Mouse (Mus musculus) ovary, adult 18-20 months (tissue): ENCODE data around the gene Psmd2.

Experiments
- DNase-seq: peaks from one replicate; pipeline ENCODE4 v3.0.0; 2022; ENCODE audit warnings: low spot score, mixed read lengths

Gene Psmd2

GRCm38 (mm10) chr16:20651076-20651946 is at the start of gene Psmd2:
TSS of gene Psmd2 (plus strand) at chr16:20651652.
- peak; percentile 92 for DNase-seq

GRCm38 (mm10) chr16:20604705-20605104 is 46.7 kb upstream of the Psmd2 start:
- DNase-seq, result no peak

- DNase-seq, result peak; percentile 52
These were observed 40.7 kb upstream of the Psmd2 start for GRCm38 (mm10) chr16:20610501-20611356.

GRCm38 (mm10) chr16:20611357-20612227 is 39.9 kb upstream of the Psmd2 start, which contains the start of the genes Eef1akmt4, Gm49333 and Alg3:
TSS of gene Eef1akmt4 (plus strand) at chr16:20611593.
TSS of gene Gm49333 (plus strand) at chr16:20611610.
TSS of gene Alg3 (minus strand) at chr16:20611735.
- DNase-seq, result peak; percentile 82

- no peak for DNase-seq
These were observed 31.7 kb upstream of the Psmd2 start for GRCm38 (mm10) chr16:20619541-20620398.

GRCm38 (mm10) chr16:20620399-20620735 is 31.1 kb upstream of the Psmd2 start:
- no peak for DNase-seq

- DNase-seq, result no peak
These were observed 30.7 kb upstream of the Psmd2 start for GRCm38 (mm10) chr16:20620751-20621190.

- DNase-seq, result peak; percentile 43
These were observed 30.1 kb upstream of the Psmd2 start, which contains the start of gene Camk2n2 for GRCm38 (mm10) chr16:20621191-20621990. TSS of gene Camk2n2 (minus strand) at chr16:20621287.

- peak; percentile 66 for DNase-seq
These were observed 29.3 kb upstream of the Psmd2 start for GRCm38 (mm10) chr16:20621991-20622685.

GRCm38 (mm10) chr16:20623211-20623610 is 28.2 kb upstream of the Psmd2 start:
- DNase-seq, result no peak

GRCm38 (mm10) chr16:20628871-20629391 is 22.5 kb upstream of the Psmd2 start:
- DNase-seq, result no peak

- peak; percentile 16 for DNase-seq
These were observed 21.5 kb upstream of the Psmd2 start, which contains the start of gene Ece2 for GRCm38 (mm10) chr16:20629731-20630634. TSS of gene Ece2 (plus strand) at chr16:20629828.

- no peak for DNase-seq
These were observed 14.0 kb upstream of the Psmd2 start for GRCm38 (mm10) chr16:20637410-20637809.

- DNase-seq, result no peak
These were observed 13.1 kb upstream of the Psmd2 start for GRCm38 (mm10) chr16:20638367-20638766.

GRCm38 (mm10) chr16:20642161-20642560 is 9.3 kb upstream of the Psmd2 start:
- DNase-seq, result peak; percentile 36

GRCm38 (mm10) chr16:20643911-20644310 is 7.5 kb upstream of the Psmd2 start:
- DNase-seq, result no peak

GRCm38 (mm10) chr16:20651947-20652310 is 477 bp downstream of the Psmd2 start:
- DNase-seq, result no peak

- DNase-seq, result no peak
These were observed 1.9 kb downstream of the Psmd2 start for GRCm38 (mm10) chr16:20653315-20653714.
